Mouse (Mus musculus) heart, postnatal 25 days (tissue): ENCODE data around the gene Dnah7c. TPM values are rescaled to one million over a fixed set of nuclear protein-coding genes. Genes with fewer than 3 reads are reported as not detected.
"Not testable (repeated sequence)": the region's sequence is repeated elsewhere in the genome, so short reads cannot be mapped to it uniquely, and the experiment has no call there.

ENCODE experiments used
- DNase-seq: peaks from one replicate; pipeline ENCODE4 v3.0.0; 2022; ENCODE audit warnings: low spot score
- intact Hi-C: fragments of 180-260 bp; cut with DNase I; formaldehyde crosslinking; loops from one replicate; pipeline ENCODE4 v1.15.1; 2025
- total RNA-seq, 2 experiments: library from RNA; stranded (reverse); gene quantifications; 2 replicates each; pipeline ENCODE4 v1.2.3; 2021

The Dnah7c gene
- not detected for total RNA-seq

GRCm38 (mm10) chr1:46425137-46425925, at the start of gene Dnah7c:
Gene Dnah7c, plus strand, starts transcription at chr1:46425592.
- no peak for DNase-seq
- intact Hi-C loops = no loop called here

GRCm38 (mm10) chr1:46380641-46381040, 44.8 kb upstream of the Dnah7c start:
- DNase-seq, intact Hi-C loops: not testable (repeated sequence)

GRCm38 (mm10) chr1:46394681-46395297, 30.6 kb upstream of the Dnah7c start:
- DNase-seq, intact Hi-C loops: not testable (repeated sequence)

GRCm38 (mm10) chr1:46408324-46409115, 16.9 kb upstream of the Dnah7c start:
- intact Hi-C loops = no loop called here
- no peak for DNase-seq

GRCm38 (mm10) chr1:46414798-46415197, 10.6 kb upstream of the Dnah7c start:
- intact Hi-C loops, DNase-seq: not testable (repeated sequence)

GRCm38 (mm10) chr1:46416946-46417345, 8.4 kb upstream of the Dnah7c start:
- DNase-seq, intact Hi-C loops: not testable (repeated sequence)

- DNase-seq, intact Hi-C loops: not testable (repeated sequence)
Measured at GRCm38 (mm10) chr1:46418966-46419365, 6.4 kb upstream of the Dnah7c start.

- intact Hi-C loops = no loop called here
- no peak for DNase-seq
Measured at GRCm38 (mm10) chr1:46428401-46428800, 3.0 kb downstream of the Dnah7c start.

GRCm38 (mm10) chr1:46514671-46515070, 89.3 kb downstream of the Dnah7c start:
- DNase-seq, intact Hi-C loops: not testable (repeated sequence)

- intact Hi-C loops = no loop called here
- no peak for DNase-seq
Measured at GRCm38 (mm10) chr1:46521032-46521431, 95.6 kb downstream of the Dnah7c start.

GRCm38 (mm10) chr1:46526537-46526936, 101.1 kb downstream of the Dnah7c start:
- intact Hi-C loops = not testable (repeated sequence)

GRCm38 (mm10) chr1:46544812-46545421, 119.5 kb downstream of the Dnah7c start:
- intact Hi-C loops = no loop called here
- no peak for DNase-seq

More at GRCm38 (mm10) chr1:46526537-46526936, 101.1 kb downstream of the Dnah7c start:
- not testable (repeated sequence) for DNase-seq

GRCm38 (mm10) chr1:46580385-46580784, 155.0 kb downstream of the Dnah7c start:
- intact Hi-C loops = no loop called here

GRCm38 (mm10) chr1:46593826-46594225, 168.4 kb downstream of the Dnah7c start:
- intact Hi-C loops = not testable (repeated sequence)

More at GRCm38 (mm10) chr1:46580385-46580784, 155.0 kb downstream of the Dnah7c start:
- no peak for DNase-seq

GRCm38 (mm10) chr1:46596343-46596742, 171.0 kb downstream of the Dnah7c start:
- intact Hi-C loops, DNase-seq: not testable (repeated sequence)

More at GRCm38 (mm10) chr1:46593826-46594225, 168.4 kb downstream of the Dnah7c start:
- not testable (repeated sequence) for DNase-seq

GRCm38 (mm10) chr1:46620331-46620730, 194.9 kb downstream of the Dnah7c start:
- intact Hi-C loops = no loop called here
- DNase-seq = no peak

GRCm38 (mm10) chr1:46625914-46626313, 200.5 kb downstream of the Dnah7c start:
- DNase-seq, intact Hi-C loops: not testable (repeated sequence)

- DNase-seq, intact Hi-C loops: not testable (repeated sequence)
Measured at GRCm38 (mm10) chr1:46649821-46650220, 224.4 kb downstream of the Dnah7c start.

- DNase-seq, intact Hi-C loops: not testable (repeated sequence)
Measured at GRCm38 (mm10) chr1:46652721-46653120, 227.3 kb downstream of the Dnah7c start.

- intact Hi-C loops, DNase-seq: not testable (repeated sequence)
Measured at GRCm38 (mm10) chr1:46724810-46725209, 299.4 kb downstream of the Dnah7c start.
